Mouse (Mus musculus): Measurements from ENCODE around the gene Tcfl5. TPM values are rescaled to one million over a fixed set of nuclear protein-coding genes. Genes with fewer than 3 reads are reported as not detected.

Tcfl5 gene
- polyA plus RNA-seq, 1 experiment from 2014 or later, result 0.59 TPM

DNA sequence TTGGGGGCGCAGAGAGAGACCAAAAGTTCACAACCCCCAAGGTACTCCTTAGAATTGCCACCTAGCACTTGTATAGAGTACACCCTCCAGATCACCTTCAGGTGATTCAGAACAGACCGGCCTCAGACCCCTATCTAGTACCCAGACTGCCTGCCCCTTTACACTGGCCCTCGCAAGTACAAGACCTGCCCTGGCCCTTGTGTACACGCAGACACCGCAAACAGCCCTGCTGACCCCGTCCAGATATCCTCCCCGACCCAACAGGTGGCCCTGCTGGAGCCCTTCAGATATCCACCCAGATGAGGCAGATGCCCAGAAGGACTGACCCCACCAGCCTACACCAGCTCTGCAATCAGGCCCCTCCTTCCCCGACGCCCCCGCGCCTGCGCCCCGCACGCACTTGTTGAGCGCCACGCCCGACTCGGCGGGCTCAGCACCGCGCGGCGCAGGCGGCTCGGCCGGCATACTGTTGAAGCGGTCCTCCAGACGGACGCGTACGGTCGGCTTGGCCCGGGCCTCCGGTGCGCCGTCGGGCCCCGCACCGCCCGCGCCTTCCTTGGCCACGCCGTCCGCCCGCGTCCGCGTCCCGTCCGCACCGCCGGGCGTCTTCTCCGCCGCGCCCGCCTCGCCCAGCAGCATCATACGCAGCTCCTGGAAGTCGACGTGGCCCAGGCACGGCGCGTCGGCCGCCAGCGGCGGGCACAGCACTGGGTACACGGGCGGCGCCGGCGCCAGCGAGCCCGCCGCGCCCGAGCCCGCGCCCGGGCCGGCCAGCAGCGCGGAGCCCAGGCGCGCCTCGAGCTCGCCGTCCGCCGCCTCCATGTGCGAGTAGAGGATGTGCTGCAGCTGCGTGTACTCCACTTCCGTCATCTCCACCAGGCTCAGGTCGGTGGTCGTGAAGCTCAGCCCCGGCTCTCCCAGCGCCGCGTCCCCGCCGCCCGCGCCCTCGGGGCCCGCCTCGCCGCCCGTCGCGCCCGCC, 643 bp downstream of the Tcfl5 start:
- Histone ChIP-seq H3K9me3 (replicated peaks; ENCODE audit: control insufficient read depth, low read length) (peaks cover 8% of the 10 kb centered on the region), H3K9ac (replicated peaks; ENCODE audit: low read length) (peak overlapping the region; percentile 18; the same call in 1 of the 2 replicates), H3K4me2 (ENCODE audit: low read depth, low read length) (peak overlapping the region; percentile 41), H3K27me3 (ENCODE audit: control insufficient read depth, insufficient read depth, low read length) (peaks cover 33% of the 10 kb centered on the region), H3K4me1 (ENCODE audit: control insufficient read depth, insufficient read depth, low read length) (peaks cover 3% of the 10 kb centered on the region; the same call in 1 of the 2 replicates), H3K27ac (replicated peaks; ENCODE audit: low read depth, low read length) (no peak overlapping the region), H3K4me3 (ENCODE audit: low read depth, low read length) (peak overlapping the region; percentile 32), H3K36me3 (replicated peaks; ENCODE audit: control insufficient read depth, insufficient read depth, low read depth, low read length) (no peaks in the 10 kb centered on the region)
- ATAC-seq (replicated peaks; ENCODE audit: insufficient number of reproducible peaks, low FRiP score, low TSS enrichment, low read depth) (peak; percentile 56; the same call in 1 of the 2 replicates), DNase-seq (ENCODE audit: low spot score) (no peak)
- WGBS, result 2% methylated on average over 86 of the region's 112 CpGs

DNA sequence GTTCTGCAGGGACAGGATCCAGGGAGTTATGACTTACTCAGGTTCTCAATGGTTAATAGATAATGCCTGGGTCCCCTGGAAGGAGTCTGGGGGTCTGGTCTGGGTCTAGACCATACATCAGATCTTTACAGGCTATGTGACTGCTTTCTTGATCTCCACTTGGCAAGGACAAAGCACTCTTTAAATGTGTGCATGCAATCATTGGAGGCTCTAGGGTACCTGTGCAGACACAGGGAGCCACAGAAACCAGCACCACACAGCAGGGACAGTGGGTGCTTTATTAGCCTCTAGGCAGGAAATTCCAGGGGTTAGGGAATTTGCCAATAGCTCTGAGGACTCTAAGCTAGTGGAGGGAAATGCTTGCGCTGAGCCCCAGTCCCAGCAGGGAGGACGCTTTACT, 30.6 kb downstream of the Tcfl5 start:
- Histone ChIP-seq H3K4me2 (ENCODE audit: low read depth, low read length) (no peak overlapping the region), H3K4me1 (ENCODE audit: control insufficient read depth, insufficient read depth, low read length) (no peaks in the 10 kb centered on the region), H3K9ac (replicated peaks; ENCODE audit: low read length) (no peak overlapping the region), H3K36me3 (replicated peaks; ENCODE audit: control insufficient read depth, insufficient read depth, low read depth, low read length) (no peaks in the 10 kb centered on the region), H3K27me3 (ENCODE audit: control insufficient read depth, insufficient read depth, low read length) (no peaks in the 10 kb centered on the region), H3K4me3 (ENCODE audit: low read depth, low read length) (no peak overlapping the region), H3K27ac (replicated peaks; ENCODE audit: low read depth, low read length) (no peak overlapping the region), H3K9me3 (replicated peaks; ENCODE audit: control insufficient read depth, low read length) (no peaks in the 10 kb centered on the region)
- ATAC-seq (replicated peaks; ENCODE audit: insufficient number of reproducible peaks, low FRiP score, low TSS enrichment, low read depth) (no peak), DNase-seq (ENCODE audit: low spot score) (no peak)
- 53% methylated on average over 2 of the region's 2 CpGs for WGBS

DNA sequence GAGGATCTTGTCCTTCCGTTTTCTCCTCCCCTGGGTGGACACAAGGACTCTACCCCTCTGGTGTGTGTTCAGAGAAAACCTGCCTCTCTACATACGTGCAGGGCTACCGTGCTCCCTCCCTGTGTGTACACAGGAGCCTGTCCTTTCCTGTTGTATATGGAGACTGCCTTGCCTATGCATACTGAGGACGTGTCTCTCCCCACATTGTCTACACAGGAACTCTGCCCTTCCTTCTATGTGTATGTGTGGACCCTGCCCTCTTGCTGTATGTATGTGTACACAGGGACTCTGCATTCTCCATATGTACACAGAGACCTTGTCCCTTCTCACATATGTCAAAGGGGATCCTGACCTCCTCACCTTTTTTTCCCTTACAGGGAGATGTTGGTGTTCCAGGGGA, 32.2 kb downstream of the Tcfl5 start:
- ATAC-seq (replicated peaks; ENCODE audit: insufficient number of reproducible peaks, low FRiP score, low TSS enrichment, low read depth), result no peak
- Histone ChIP-seq H3K9ac (replicated peaks; ENCODE audit: low read length) (no peak overlapping the region), H3K4me1 (ENCODE audit: control insufficient read depth, insufficient read depth, low read length) (no peaks in the 10 kb centered on the region), H3K27ac (replicated peaks; ENCODE audit: low read depth, low read length) (no peak overlapping the region), H3K9me3 (replicated peaks; ENCODE audit: control insufficient read depth, low read length) (no peaks in the 10 kb centered on the region), H3K36me3 (replicated peaks; ENCODE audit: control insufficient read depth, insufficient read depth, low read depth, low read length) (no peaks in the 10 kb centered on the region), H3K4me3 (ENCODE audit: low read depth, low read length) (no peak overlapping the region), H3K27me3 (ENCODE audit: control insufficient read depth, insufficient read depth, low read length) (no peaks in the 10 kb centered on the region), H3K4me2 (ENCODE audit: low read depth, low read length) (no peak overlapping the region)
- 82% methylated on average over 4 of the region's 4 CpGs for WGBS
- no peak for DNase-seq (ENCODE audit: low spot score)

DNA sequence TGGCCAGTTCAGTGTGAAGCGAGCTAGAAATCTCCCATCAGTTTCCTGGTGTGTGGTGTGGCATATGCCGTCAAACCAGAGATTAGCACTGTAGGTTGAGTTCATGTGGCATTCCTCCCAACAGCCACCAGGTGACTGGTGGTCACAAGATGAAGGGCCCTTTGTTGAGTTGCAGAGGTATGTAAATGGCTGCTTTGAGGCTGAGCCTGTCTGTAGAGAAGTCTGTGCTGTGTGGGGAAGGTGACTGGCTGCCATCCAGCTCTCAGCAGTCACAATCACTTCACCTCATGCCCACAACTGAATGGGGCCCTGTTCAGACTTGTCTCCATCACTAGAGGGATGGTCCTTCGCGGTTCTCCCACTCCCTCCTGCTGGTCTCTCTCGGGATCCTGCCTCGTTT, 37.7 kb downstream of the Tcfl5 start:
- ATAC-seq (replicated peaks; ENCODE audit: insufficient number of reproducible peaks, low FRiP score, low TSS enrichment, low read depth) (no peak), DNase-seq (ENCODE audit: low spot score) (no peak)
- no peaks in the 10 kb centered on the region for H3K9me3 ChIP-seq (replicated peaks; ENCODE audit: control insufficient read depth, low read length)
- no peaks in the 10 kb centered on the region for H3K36me3 ChIP-seq (replicated peaks; ENCODE audit: control insufficient read depth, insufficient read depth, low read depth, low read length)
- H3K4me1 ChIP-seq (ENCODE audit: control insufficient read depth, insufficient read depth, low read length), result no peaks in the 10 kb centered on the region
- no peak overlapping the region for H3K27ac ChIP-seq (replicated peaks; ENCODE audit: low read depth, low read length)
- H3K4me3 ChIP-seq (ENCODE audit: low read depth, low read length), result no peak overlapping the region
- no peak overlapping the region for H3K9ac ChIP-seq (replicated peaks; ENCODE audit: low read length)
- H3K4me2 ChIP-seq (ENCODE audit: low read depth, low read length), result no peak overlapping the region
- 55% methylated on average over 6 of the region's 6 CpGs for WGBS
- H3K27me3 ChIP-seq (ENCODE audit: control insufficient read depth, insufficient read depth, low read length), result no peaks in the 10 kb centered on the region

DNA sequence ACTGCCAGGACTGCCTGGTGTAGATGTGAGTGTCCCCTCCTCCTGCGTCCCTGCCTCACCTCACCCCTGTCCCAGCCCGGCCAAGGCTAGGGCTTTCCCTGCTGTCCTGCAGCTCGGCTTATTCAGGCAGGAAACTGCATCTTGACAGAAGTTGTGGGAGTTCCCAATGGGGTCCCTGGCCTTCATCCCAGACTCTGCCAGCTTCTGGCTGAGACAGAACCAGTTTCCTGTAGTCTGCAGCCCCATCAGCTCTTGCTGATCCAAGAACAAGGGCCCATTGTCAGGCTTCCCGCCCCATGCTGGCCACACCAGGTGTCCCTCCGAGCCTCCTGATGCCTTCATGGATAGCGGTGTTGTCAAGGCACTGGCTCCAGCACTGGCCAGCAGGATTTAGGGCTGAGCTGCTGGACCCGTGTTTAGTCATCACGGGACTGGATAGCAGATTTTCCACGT, 41.9 kb downstream of the Tcfl5 start:
- H3K4me3 ChIP-seq (ENCODE audit: low read depth, low read length), result no peak overlapping the region
- H3K27ac ChIP-seq (replicated peaks; ENCODE audit: low read depth, low read length), result no peak overlapping the region
- H3K36me3 ChIP-seq (replicated peaks; ENCODE audit: control insufficient read depth, insufficient read depth, low read depth, low read length), result no peaks in the 10 kb centered on the region
- peaks cover 4% of the 10 kb centered on the region; the same call in 1 of the 2 replicates for H3K4me1 ChIP-seq (ENCODE audit: control insufficient read depth, insufficient read depth, low read length)
- DNase-seq (ENCODE audit: low spot score), result peak; percentile 30
- no peaks in the 10 kb centered on the region for H3K27me3 ChIP-seq (ENCODE audit: control insufficient read depth, insufficient read depth, low read length)
- ATAC-seq (replicated peaks; ENCODE audit: insufficient number of reproducible peaks, low FRiP score, low TSS enrichment, low read depth), result no peak
- H3K4me2 ChIP-seq (ENCODE audit: low read depth, low read length), result no peak overlapping the region
- 8% methylated on average over 9 of the region's 9 CpGs for WGBS
- no peak overlapping the region for H3K9ac ChIP-seq (replicated peaks; ENCODE audit: low read length)
- H3K9me3 ChIP-seq (replicated peaks; ENCODE audit: control insufficient read depth, low read length), result no peaks in the 10 kb centered on the region

DNA sequence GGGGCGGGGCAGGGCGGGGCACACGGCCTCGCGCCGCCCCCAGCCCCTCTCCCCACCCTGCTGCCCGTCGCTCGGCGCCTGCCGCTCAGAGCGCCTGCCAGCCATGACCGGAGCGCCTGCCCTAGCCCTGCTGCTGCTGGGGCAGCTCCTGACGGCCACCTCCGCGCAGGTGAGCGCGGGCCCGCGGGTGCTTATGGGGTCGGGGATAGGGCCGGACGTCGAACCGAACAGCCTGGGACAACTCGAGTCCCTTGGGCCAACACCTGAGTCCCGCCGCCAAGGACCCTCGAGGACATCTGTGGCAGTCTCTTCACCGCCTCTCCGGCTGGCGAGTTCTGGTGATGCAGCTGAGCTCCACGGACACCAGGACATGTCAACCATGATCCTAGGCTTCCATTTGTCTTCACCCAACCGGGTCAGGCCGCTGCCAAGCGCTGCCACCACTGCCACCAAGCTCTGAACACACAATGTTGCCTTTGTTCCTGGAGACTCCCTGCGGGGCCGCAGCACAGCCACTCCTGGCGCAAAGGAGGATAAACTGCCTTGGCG, 44.3 kb downstream of the Tcfl5 start:
- Histone ChIP-seq H3K4me1 (ENCODE audit: control insufficient read depth, insufficient read depth, low read length) (peaks cover 4% of the 10 kb centered on the region; the same call in 1 of the 2 replicates), H3K4me3 (ENCODE audit: low read depth, low read length) (peak overlapping the region; percentile 23), H3K9ac (replicated peaks; ENCODE audit: low read length) (peak overlapping the region; percentile 53; the same call in 1 of the 2 replicates), H3K27me3 (ENCODE audit: control insufficient read depth, insufficient read depth, low read length) (no peaks in the 10 kb centered on the region), H3K36me3 (replicated peaks; ENCODE audit: control insufficient read depth, insufficient read depth, low read depth, low read length) (peaks cover 7% of the 10 kb centered on the region), H3K9me3 (replicated peaks; ENCODE audit: control insufficient read depth, low read length) (no peaks in the 10 kb centered on the region), H3K27ac (replicated peaks; ENCODE audit: low read depth, low read length) (no peak overlapping the region), H3K4me2 (ENCODE audit: low read depth, low read length) (peak overlapping the region; percentile 67)
- WGBS, result under 1% methylated on average over 41 of the region's 41 CpGs
- DNase-seq (ENCODE audit: low spot score) (peak; percentile 39), ATAC-seq (replicated peaks; ENCODE audit: insufficient number of reproducible peaks, low FRiP score, low TSS enrichment, low read depth) (0 out of 2 replicates have a peak, but pooled peaks have one; percentile 25)

DNA sequence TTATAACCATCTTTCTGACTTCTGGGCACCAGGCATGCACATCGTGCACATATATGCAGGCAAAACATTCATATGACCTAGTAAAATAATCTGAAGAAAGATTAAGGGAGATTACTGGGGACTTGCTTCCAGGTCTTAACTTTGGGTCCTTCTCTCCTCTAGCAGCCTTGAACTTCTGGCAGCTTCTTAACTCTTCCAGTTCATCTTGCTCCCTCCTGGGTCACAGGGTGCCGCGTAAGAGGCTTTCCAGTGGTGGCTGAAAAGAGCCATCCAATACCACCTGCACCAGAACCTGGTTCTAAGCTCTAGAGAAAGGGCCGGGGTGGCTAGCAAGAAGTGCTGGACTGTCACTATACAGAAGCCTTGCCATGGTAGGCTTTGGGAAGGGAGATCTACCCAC, 45.0 kb downstream of the Tcfl5 start, which contains the start of gene Col9a3:
Gene Col9a3, plus strand, starts transcription at position 301 of the 400 bp plus-strand sequence.
- no peak within 1 kb of the TSS for H3K27ac ChIP-seq (replicated peaks; ENCODE audit: low read depth, low read length)
- ATAC-seq (replicated peaks; ENCODE audit: insufficient number of reproducible peaks, low FRiP score, low TSS enrichment, low read depth) (no peak), DNase-seq (ENCODE audit: low spot score) (no peak)
- H3K4me2 ChIP-seq (ENCODE audit: low read depth, low read length), result peak within 1 kb of the TSS; percentile 67
- H3K9me3 ChIP-seq (replicated peaks; ENCODE audit: control insufficient read depth, low read length), result no peaks in the 10 kb centered on the region
- H3K4me3 ChIP-seq (ENCODE audit: low read depth, low read length), result peak within 1 kb of the TSS; percentile 23
- H3K36me3 ChIP-seq (replicated peaks; ENCODE audit: control insufficient read depth, insufficient read depth, low read depth, low read length), result peaks cover 7% of the 10 kb centered on the region
- 47% methylated on average over 4 of the region's 4 CpGs for WGBS
- peak within 1 kb of the TSS; percentile 53; the same call in 1 of the 2 replicates for H3K9ac ChIP-seq (replicated peaks; ENCODE audit: low read length)
- peaks cover 4% of the 10 kb centered on the region; the same call in 1 of the 2 replicates for H3K4me1 ChIP-seq (ENCODE audit: control insufficient read depth, insufficient read depth, low read length)
- H3K27me3 ChIP-seq (ENCODE audit: control insufficient read depth, insufficient read depth, low read length), result no peaks in the 10 kb centered on the region

Measured in embryonic facial prominence, embryonic 11.5 days (tissue).